Mouse (Mus musculus) megakaryocyte progenitor cell, adult 5-6 weeks (primary cell): Measurements from ENCODE around the gene Rcor3. TPM values are rescaled to one million over a fixed set of nuclear protein-coding genes. Genes with fewer than 3 reads are reported as not detected.
A peak's percentile ranks its signal among the peaks of the same experiment; 100 is the strongest.

Source experiments
- ATAC-seq: replicated peaks from 2 replicates; pipeline ENCODE4 v1.8.0; 2016; ENCODE audit warnings: mild to moderate bottlenecking, moderate TSS enrichment, inconsistent platforms; ENCODE audit not compliant: poor library complexity
- total RNA-seq, 2 experiments: library from RNA; stranded (forward) in 1 of 2; stranded (reverse) in 1 of 2; fragments of 157-497, 149-512 nt in 1 of 2; fragments of 200-1000 nt in 1 of 2; gene quantifications; 2 replicates each; pipeline versions ENCODE4 v1.2.3 to v1.2.4; 2015 to 2017

Rcor3 gene
- total RNA-seq (2015), result 22.7 and 23.4 TPM in 2 replicates
- 13.5 and 14.8 TPM in 2 replicates for total RNA-seq (2017)

DNA sequence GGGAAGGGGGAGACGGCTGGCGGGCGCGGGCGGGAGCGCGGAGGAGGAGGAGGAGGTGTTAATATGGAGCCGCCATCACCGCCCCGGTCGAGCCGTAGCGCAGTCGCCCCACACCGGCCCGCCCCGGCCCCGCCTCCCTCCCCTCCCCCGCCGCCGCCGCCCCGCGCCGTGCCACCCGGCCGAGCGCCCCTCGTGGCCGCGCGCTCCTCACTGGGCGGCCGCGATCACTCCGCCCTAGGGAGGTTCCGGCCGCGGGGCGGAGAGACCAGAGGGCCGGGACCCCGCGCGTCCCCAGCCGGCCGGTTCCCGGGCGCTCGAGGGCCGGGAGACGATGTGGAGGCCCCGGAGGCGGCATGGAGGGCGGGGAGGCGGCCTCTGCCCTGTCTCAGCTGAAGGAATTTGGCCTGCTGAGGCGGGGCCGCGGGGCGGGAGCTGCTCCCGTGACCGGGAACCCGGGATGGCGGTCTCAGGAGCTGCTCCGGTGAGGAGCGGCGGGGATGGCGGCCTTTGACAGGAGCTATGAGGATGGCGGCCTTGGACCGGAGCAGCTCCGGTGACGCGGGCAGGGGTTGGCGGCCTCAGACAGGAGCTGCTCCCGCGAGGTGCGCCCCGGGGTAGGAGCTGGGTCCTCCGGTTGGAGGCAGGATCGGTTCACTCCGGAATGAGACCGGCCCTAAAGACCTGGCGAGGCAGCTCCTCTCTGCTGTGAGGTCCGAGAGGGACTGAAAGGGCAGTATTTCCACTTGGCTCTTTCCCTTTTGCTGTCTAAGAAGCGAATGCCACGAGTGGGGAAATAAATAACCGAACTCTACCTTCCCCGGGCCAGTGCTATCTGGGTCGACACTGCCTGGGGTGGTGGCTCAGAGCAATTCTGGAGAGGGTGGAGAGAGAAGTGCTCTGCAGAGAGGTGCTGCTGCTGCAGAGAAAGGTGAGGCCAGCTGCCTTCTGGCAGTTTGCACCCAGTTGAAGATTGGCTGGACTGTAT, at the start of gene Rcor3:
TSS of gene Rcor3 (minus strand) at position 137 of the 985 bp plus-strand sequence.
- peak; percentile 45 for ATAC-seq

DNA sequence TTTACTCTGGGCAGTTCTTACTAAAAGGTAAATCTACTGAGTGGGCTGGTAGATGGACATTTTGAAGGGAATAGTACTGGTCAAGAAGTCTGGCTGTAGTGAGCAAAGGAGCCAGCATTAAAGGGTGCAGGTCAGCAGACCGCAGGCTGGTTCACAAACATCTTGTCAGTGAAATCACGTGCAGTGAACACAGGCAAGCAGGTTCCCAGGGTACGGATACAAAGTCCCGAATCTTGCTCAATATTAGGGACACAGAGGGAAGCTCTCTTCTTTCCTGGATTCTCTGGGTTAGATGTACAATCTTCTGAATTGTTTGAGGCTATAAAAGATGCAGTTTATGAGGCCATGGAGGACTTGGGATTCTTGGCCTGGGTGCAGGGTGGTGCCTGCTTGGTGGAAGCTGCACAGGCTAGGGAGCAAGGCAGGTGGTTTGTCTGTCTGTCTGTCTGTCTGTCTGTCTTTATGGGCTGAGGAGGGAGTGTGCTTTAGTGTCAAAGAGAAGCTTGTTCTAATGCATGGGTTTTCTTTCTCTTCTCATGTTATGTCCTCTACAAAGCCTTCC, 43.9 kb upstream of the Rcor3 start:
- ATAC-seq, result no peak

DNA sequence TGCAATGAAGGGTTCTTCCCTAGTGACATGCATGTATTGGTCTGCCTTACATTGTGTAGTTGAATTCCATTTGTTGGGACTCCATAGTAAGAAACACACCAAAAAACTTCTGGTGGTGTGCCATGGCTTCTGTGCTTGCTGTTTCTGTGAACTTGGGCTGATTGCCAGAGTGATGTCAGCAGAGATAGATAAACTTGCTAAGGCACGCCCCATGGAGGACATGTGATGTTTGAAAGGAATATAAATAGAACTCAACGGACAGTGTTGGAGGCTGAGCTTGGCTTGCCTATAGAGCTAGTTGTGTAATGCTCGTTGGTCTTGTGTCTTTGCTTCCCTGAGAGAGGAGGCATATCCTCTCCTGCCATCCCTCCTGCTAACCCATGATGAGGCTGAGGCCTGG, 42.0 kb upstream of the Rcor3 start:
- ATAC-seq, result no peak; the same call in 1 of the 2 replicates

DNA sequence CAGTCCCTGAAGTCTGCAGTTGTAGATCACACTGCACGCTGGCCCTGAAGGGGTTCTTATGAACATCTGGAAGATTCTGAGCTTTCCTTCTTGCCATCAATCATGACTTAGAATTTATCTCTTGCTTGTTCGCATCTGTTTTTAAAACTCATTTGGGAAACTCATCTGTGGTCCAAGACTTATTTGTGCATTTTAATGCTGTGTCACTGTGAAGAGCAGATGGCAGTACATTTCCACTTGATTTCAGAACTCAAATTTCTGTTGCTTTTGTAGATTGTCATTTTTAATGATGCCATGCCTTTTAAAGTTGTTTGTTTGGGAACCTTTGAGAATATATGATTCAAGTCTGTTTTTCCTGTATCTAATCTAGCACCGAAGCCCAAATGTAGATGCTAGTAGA, 33.6 kb upstream of the Rcor3 start:
- ATAC-seq, result no peak

DNA sequence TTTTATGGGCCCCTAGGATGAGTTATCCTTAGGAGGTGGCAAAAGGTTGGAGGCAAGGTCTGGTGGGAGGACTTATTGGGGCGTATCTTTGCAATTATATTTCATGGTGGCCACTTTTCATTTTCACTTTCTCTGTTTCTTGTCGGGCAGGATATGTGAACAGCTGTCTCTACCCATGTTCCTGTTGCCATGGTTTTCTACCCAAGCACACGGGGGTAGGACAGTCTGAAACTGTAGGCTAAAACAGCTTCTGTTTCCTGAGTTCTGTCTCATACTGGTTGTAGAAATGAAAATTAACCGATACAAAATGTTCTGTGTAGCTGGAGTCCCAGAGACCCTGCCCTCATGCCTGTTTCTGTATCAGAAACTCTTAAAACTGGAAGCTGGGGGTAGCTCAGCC, 13.3 kb upstream of the Rcor3 start:
- no peak for ATAC-seq

DNA sequence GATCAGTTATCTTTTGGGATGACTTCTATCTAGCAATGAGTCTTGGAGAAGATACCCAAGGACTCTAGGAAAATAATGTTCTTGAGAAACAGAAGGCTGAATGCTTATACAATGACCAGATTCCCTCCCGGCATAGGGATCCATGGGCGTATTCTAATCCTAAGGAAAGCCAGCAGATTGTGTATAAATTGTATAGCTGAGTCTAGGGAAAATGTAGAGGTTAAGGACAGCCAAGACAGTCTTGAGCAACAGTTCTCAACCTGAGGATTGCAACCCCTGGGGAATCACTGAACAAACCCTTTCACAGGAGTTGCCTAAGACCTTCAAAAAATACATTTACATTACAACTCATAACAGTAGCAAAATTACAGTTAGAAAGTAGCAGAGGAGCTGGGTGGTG, 2.5 kb upstream of the Rcor3 start:
- no peak for ATAC-seq

DNA sequence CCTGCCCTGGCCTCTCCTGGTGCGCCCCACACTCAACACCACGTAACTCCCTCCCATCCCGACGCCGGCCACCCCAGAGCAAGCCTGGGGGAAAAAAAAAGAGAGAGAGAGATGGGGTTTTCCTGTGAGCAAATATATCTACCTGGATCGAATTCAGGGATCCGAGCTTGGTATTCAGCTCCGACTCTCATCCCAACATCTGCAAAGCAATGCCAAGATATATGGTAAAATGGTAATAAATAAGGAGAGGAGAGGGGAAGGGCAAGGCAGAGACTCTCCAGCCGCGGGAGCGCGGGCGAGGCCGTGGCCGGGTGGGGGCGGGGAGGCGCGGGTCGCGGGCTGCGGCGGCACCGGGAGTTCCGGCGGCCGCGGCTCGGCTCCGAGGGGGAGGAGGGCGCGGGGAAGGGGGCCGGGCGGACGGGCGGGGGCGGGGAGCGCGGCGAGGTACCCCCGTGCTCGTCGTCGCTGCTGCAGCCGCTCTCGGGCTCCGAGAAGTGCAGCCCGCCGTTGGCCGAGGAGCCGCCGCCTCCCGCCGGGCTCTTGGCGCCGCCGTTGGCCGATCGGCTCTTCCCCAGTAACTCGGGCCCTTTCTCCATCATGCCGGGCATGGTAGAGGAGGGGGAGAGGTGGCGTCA, 454 bp downstream of the Rcor3 start:
- ATAC-seq, result no peak

DNA sequence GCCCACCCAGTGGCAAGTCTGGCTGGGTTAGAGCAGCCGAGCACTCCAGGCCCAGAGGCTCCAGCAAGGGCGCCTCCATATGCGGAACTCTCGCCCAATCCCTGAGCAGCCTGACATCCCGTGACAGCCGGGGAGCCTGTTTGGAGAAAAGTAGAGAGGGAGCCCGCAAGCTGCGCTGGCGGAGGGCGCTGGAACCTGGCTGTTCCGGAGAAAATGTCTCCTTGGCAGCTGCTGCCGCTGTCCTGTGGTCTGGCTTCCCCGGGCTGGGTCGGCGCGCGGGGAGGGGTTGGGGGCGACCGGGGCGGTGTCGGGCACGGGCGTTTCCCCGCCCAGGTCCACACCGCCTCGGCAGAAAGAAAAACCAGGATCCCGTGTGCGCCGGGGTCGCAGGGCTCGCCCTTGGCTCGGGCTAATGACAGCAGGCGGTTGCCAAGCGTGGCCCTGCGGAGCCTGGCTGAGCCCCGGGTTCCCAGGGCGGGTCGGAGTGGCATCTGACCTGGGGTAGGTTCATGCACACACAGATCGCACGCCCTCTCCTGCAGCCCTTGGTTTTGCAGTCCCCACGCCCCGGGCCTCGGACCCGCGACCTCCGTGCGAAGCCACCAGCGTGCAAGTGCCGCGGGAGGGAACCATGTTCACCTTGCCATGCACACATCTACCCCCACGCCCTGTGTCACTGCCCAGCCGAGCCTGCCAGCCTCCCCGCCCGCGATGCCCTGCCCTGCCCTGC, 1.1 kb downstream of the Rcor3 start:
- peak; percentile 66 for ATAC-seq

DNA sequence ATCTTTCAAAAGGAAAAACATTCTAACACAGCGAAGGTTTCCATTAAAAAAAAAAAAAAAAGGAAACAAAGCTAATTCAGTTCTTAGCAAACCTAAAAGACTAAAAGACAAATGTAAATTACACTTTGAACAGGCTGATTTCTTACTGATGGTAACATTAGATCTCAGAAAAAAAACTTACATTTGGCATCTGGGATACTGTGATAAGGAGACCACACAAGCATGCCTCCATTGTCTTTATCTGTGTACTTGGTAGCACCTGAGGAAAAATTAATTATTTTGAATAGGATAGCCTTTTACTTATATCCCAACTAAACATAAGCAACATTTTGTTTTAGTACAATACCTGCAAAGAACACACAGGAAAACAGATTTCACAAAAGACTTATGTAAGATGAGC, 7.7 kb downstream of the Rcor3 start:
- ATAC-seq, result peak; percentile 67

DNA sequence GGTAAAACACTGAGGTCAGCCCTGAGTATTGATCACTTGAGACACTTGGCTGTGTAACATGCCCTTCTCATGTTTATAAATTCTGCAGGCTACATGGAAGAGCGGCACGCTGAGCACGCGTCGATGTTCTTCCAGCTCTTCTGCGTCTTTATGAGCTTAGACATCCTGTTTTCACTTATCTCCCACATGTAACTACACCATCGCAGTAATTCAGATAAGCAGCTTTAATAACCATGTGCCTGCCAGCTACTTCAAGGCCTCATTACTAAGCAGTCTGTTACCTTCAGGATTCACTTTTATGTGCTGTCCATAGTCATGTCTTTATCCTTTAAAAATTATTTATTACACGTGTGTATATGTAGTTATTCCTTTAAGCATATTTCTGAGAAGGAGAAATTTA, 9.5 kb downstream of the Rcor3 start:
- ATAC-seq, result peak; percentile 67

DNA sequence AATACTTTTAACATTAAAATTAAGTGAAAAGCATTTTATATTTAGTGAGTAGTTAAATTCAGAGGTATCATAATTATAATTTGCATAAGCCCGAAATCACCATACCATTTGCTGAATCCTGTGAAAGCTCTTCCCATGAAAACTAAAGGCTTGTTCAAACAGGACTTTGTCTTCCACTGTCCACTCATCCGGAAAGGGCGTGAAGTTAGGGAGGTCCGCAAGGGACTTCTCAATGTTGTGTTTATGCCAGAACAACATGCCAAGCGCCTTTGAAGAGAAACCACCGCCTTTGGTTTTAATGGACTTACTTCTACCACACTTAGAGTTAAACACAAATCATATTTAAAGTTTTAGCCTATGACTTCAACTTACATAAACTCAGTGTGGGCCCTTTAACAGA, 12.1 kb downstream of the Rcor3 start:
- ATAC-seq, result no peak

DNA sequence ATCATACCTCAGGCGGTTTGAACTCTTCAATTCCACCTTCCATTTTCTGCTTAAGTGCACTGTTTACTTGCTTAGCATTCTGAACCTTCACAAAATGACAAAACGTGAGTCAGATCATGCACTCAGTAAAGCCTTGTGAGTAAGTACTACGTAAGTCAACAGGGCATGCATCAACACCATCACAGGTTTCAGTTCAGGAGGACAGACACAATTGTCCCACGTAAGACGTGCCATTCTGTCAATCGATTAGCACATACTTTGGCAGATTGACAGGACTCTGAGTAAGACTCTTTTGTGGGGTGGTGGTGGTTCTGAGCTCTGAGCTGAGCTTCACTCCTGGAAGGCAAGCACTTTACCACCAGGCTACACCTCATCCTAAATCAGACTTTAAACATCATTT, 21.6 kb downstream of the Rcor3 start:
- ATAC-seq, result no peak

DNA sequence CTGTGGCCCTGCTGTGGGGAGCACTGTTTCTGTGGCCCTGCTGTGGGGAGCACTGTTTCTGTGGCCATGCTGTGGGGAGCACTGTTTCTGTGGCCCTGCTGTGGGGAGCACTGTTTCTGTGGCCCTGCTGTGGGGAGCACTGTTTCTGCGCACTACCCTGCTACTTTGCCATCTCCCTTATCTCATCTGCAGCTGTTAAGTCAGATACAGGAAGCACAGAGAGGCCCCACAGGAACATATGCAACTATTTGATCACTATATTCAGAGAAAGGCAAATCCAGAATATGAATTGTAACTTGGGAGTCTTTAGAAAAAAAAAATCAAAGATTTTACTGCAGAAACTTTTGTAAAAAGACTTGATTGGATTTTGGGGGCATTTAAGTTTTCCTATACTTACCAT, 22.5 kb downstream of the Rcor3 start:
- ATAC-seq, result peak; percentile 65; the same call in 1 of the 2 replicates

DNA sequence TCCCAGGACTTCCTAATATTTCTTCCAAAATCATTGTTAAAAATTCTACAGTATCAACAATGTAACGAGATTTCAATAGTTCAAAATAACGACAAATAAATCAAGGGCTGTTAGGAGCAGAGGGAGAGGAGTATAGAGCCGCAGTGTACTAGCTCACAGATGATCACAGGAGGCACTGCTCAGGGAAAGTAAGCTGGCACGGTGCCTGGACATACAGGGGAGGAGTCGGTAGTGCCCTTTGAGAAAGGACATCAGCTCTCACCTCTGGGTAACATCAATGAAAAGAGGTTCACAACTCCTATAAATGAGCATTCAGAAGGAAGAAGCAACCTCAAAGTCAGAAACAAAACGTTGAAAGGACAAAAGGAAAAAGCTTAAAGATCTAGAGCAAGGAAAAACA, 28.7 kb downstream of the Rcor3 start:
- ATAC-seq, result peak; percentile 51; the same call in 1 of the 2 replicates

DNA sequence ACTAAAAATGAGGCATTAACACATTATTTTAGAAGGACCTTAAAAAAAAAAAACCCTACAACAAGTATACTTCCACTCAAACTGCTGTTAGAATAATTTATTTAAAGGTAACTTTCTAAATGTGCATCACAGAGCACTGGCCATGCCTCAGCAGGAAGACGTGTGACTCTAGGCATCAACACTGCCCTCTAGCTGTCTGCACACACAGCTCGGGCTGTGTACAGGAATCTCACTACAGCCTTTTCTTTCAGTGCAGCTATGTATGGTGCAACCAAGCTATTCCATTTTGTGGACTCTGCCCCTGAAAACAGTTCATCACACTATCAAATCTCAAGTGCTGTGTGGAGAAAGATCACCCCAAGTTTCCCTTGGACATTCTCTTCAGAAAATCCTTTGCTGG, 30.5 kb downstream of the Rcor3 start:
- peak; percentile 96 for ATAC-seq

DNA sequence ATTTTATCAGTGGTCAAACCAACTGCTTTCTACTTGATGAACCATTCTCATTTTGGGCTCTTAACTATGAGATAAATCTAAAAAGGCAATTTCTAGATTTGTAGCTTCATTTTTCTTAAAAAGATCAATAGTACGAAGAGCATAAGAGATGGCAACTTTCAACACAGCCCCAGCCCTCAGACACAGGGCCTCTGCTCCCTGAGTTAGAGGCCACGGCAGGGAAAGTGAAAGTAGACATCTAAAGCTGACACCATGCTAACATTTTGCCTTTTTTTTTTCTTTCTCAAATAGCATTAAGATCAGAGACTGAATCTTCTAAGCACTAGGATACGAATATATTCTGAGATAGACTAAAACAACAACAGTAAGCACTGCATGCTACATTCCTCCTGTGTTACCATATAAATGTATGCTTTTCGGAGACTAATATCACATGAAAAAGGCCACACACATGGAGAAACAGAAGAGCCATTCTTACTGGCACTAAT, 31.9 kb downstream of the Rcor3 start:
- no peak for ATAC-seq

DNA sequence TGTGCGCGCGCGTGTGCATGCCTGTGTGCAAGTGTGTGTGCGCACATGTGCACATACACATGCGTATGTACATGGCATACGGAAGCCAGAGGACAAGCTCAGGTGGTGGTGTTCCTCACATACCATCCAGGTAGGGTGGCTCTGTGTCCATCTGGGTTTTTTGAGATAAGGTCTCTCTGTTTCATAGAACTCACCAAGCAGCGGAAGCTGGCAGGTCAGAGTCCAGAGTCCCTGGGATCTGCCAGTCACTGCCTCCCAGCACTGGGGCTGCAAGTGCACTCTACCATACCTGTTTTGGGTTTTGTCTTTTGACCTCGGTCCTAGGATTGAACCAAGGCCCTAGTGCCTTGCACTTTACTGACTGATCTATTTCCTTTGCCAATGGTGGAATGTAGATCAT, 33.8 kb downstream of the Rcor3 start:
- no peak for ATAC-seq

DNA sequence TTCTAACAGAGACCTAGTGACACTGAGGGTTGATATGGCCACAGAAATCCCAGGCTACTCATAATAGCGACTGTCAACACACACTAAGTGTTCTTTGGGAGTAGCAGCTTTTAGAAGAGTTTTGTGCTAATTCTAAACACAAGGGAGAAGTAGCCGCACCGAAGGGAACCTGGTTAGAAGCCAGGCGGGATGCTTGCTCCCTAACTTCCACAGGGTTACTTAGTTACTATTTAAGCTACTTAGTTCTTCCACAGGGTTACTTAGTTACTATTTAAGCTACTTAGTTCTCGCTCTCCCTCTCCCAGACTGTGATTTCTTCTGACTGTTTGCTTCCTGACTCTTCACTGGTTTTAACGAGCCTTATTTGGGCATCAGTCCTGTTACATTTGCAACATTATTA, 34.7 kb downstream of the Rcor3 start:
- ATAC-seq, result no peak

DNA sequence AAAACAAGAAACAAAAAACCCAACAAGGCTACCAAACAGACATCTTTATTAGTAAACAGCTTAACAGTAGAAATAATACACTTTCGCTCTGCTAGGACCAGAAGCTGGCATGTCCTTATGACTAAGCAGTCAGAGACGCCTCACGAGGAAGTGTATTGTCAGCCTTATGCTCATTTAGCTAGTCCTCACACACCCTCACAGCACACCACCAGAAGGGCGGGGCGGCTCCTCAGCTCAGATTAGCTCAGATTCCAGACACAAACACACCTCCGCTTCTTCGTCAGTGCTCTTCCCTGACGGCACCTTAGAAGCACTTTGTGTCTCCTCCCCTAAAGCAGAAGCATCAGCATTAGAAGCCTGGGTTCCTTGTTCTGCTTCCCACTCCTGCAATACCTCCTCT, 36.5 kb downstream of the Rcor3 start:
- ATAC-seq, result peak; percentile 42; the same call in 1 of the 2 replicates

DNA sequence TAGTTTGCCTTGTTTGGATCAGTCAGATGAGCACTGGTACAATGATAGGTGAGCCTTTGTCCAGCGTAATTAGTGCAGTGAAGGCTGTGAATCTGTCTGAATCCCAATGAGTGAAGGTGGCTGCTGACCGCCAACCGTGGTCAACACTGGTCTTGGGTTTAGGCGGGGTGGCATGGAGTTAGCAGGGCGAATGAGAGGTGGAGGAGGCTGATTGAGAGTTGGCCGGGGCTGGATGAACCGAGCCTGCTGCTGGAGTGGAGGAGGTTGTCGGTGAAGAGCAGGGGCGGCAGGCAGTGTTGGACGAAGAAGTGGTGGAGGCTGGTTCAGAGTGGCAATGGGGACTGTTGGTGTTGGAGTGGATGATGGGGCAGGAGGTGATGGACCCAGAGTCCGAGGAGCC, 37.1 kb downstream of the Rcor3 start:
- no peak for ATAC-seq

DNA sequence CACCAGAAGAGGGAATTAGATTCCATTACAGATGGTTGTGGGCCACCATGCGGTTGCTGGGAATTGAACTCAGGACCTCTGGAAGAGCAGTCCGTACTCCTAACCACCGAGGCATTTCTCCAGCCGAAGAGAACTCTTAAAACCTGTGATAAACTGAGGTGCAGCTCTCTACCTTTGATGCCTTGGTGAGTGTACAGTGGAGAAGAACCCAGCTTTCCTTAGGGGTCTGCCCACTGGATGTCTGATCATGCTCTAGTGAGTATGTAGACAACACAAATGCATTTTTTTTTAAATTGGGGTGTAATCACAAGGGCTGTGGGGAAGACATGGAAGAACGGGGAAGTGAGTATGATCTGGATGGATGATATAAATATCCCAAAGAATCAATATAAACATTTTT, 42.2 kb downstream of the Rcor3 start:
- no peak for ATAC-seq
